Mouse (Mus musculus): ENCODE measurements around the gene P4htm. TPM values are rescaled to one million over a fixed set of nuclear protein-coding genes. Genes with fewer than 3 reads are reported as not detected.
A peak's percentile ranks its signal among the peaks of the same experiment; 100 is the strongest.

P4htm gene
- 5.3 and 5.8 TPM in 2 replicates for polyA plus RNA-seq (2012; rRNA removed)

- no peaks in the 10 kb centered on the region for H3K36me3 ChIP-seq (ENCODE audit: control insufficient read depth, insufficient read depth, low read length)
- TF ChIP-seq CTCF (conservative IDR thresholded peaks at IDR 0.05; ENCODE audit: insufficient read depth, insufficient read length, low read depth, low read length) (no peak), POLR2A (IDR thresholded peaks at IDR 0.05; ENCODE audit: low read depth, low read length) (no peak)
- 5% methylated on average over 69 of the region's 69 CpGs for WGBS
- H3K27me3 ChIP-seq (replicated peaks; ENCODE audit: control insufficient read depth, insufficient read depth, low read length): no peaks in the 10 kb centered on the region
- H3K27ac ChIP-seq (ENCODE audit: insufficient read depth, low read depth, low read length): no peak within 1 kb of the TSS
- H3K4me1 ChIP-seq (ENCODE audit: control insufficient read depth, insufficient read depth, low read length): no peaks in the 10 kb centered on the region
- peak; percentile 56 for DNase-seq
- H3K4me3 ChIP-seq (ENCODE audit: insufficient read depth, low read depth, low read length): peak within 1 kb of the TSS; percentile 60
Observed at GRCm38 (mm10) chr9:108596998-108597764, at the start of gene P4htm. P4htm (minus strand) TSS chr9:108597667.

GRCm38 (mm10) chr9:108639825-108640224 is 42.4 kb upstream of the P4htm start:
- no peak for TF ChIP-seq CTCF (conservative IDR thresholded peaks at IDR 0.05; ENCODE audit: insufficient read depth, insufficient read length, low read depth, low read length)
- TF ChIP-seq POLR2A (IDR thresholded peaks at IDR 0.05; ENCODE audit: low read depth, low read length): no peak
- DNase-seq: no peak
- H3K4me3 ChIP-seq (ENCODE audit: insufficient read depth, low read depth, low read length): no peak overlapping the region
- H3K4me1 ChIP-seq (ENCODE audit: control insufficient read depth, insufficient read depth, low read length): no peaks in the 10 kb centered on the region
- no peaks in the 10 kb centered on the region for H3K27me3 ChIP-seq (replicated peaks; ENCODE audit: control insufficient read depth, insufficient read depth, low read length)
- 80% methylated on average over 2 of the region's 2 CpGs for WGBS
- H3K36me3 ChIP-seq (ENCODE audit: control insufficient read depth, insufficient read depth, low read length): peaks cover 2% of the 10 kb centered on the region; the same call in 1 of the 2 replicates
- H3K27ac ChIP-seq (ENCODE audit: insufficient read depth, low read depth, low read length): no peak overlapping the region

- no peak overlapping the region for H3K4me3 ChIP-seq (ENCODE audit: insufficient read depth, low read depth, low read length)
- no peaks in the 10 kb centered on the region for H3K4me1 ChIP-seq (ENCODE audit: control insufficient read depth, insufficient read depth, low read length)
- H3K36me3 ChIP-seq (ENCODE audit: control insufficient read depth, insufficient read depth, low read length): no peaks in the 10 kb centered on the region
- no peak for DNase-seq
- 57% methylated on average over 2 of the region's 2 CpGs for WGBS
- no peaks in the 10 kb centered on the region for H3K27me3 ChIP-seq (replicated peaks; ENCODE audit: control insufficient read depth, insufficient read depth, low read length)
- TF ChIP-seq CTCF (conservative IDR thresholded peaks at IDR 0.05; ENCODE audit: insufficient read depth, insufficient read length, low read depth, low read length): no peak
- no peak for TF ChIP-seq POLR2A (IDR thresholded peaks at IDR 0.05; ENCODE audit: low read depth, low read length)
- H3K27ac ChIP-seq (ENCODE audit: insufficient read depth, low read depth, low read length): no peak overlapping the region
Observed at GRCm38 (mm10) chr9:108635415-108635814, 37.9 kb upstream of the P4htm start.

- DNase-seq: no peak
- peaks cover 4% of the 10 kb centered on the region for H3K36me3 ChIP-seq (ENCODE audit: control insufficient read depth, insufficient read depth, low read length)
- WGBS: 47% methylated on average over 2 of the region's 2 CpGs
- H3K27me3 ChIP-seq (replicated peaks; ENCODE audit: control insufficient read depth, insufficient read depth, low read length): no peaks in the 10 kb centered on the region
- TF ChIP-seq CTCF (conservative IDR thresholded peaks at IDR 0.05; ENCODE audit: insufficient read depth, insufficient read length, low read depth, low read length) (no peak), POLR2A (IDR thresholded peaks at IDR 0.05; ENCODE audit: low read depth, low read length) (no peak)
- no peaks in the 10 kb centered on the region for H3K4me1 ChIP-seq (ENCODE audit: control insufficient read depth, insufficient read depth, low read length)
- no peak overlapping the region for H3K27ac ChIP-seq (ENCODE audit: insufficient read depth, low read depth, low read length)
- H3K4me3 ChIP-seq (ENCODE audit: insufficient read depth, low read depth, low read length): no peak overlapping the region
Observed at GRCm38 (mm10) chr9:108633846-108634245, 36.4 kb upstream of the P4htm start.

DNA sequence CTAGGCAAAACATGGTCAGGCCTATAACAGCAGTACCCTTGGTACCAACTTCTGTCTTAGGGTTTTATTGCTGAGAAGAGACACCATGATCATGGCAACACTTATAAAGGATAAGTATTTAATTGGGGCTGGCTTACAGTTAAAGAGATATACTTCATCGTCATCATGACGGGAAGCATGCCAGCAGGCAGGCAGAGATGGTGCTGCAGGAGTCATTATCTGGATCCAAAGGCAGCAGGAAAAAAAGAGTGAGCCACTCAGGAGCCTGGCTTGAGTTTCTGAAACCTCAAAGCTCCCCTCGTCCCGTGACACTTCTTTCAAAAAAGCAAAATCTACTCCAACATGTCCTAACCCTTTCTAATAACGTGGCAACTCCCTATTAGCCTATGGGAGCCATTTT is 34.9 kb upstream of the P4htm start:
- H3K27ac ChIP-seq (ENCODE audit: insufficient read depth, low read depth, low read length): no peak overlapping the region
- WGBS: 93% methylated on average over 5 of the region's 5 CpGs
- H3K4me3 ChIP-seq (ENCODE audit: insufficient read depth, low read depth, low read length): no peak overlapping the region
- no peaks in the 10 kb centered on the region for H3K4me1 ChIP-seq (ENCODE audit: control insufficient read depth, insufficient read depth, low read length)
- H3K36me3 ChIP-seq (ENCODE audit: control insufficient read depth, insufficient read depth, low read length): peaks cover 4% of the 10 kb centered on the region
- H3K27me3 ChIP-seq (replicated peaks; ENCODE audit: control insufficient read depth, insufficient read depth, low read length): no peaks in the 10 kb centered on the region
- no peak for DNase-seq
- no peak for TF ChIP-seq CTCF (conservative IDR thresholded peaks at IDR 0.05; ENCODE audit: insufficient read depth, insufficient read length, low read depth, low read length)
- no peak for TF ChIP-seq POLR2A (IDR thresholded peaks at IDR 0.05; ENCODE audit: low read depth, low read length)

DNA sequence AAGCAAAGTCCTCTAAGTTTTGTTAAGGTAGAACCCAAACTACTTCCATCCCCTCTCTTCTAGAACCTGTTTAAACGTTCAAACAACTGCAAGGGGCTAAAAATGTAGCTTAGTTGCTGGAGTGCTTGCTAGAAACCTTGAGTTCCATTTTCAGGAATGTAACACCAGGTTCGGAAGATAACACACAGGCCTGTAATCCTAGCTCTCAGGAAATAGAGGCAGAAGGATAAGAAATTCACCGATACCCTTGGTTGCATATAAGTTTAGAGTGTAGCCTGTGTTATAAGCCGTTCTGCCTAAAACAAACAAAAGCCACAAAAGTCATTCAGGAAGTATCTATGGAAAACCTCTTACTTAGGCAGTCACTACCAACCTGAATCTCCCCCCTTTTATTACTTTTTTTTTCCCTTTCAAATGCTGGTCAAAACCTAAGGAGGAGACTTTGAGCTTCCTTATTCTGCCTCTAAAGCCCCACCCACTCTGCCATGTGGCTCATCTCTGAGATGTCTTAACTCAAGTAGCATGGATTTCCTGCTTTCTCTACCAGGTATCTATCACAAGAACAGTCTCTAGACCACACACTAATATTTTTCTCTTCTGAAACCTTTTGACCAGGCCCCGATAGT is 34.3 kb upstream of the P4htm start:
- H3K36me3 ChIP-seq (ENCODE audit: control insufficient read depth, insufficient read depth, low read length): peaks cover 4% of the 10 kb centered on the region
- no peak overlapping the region for H3K4me3 ChIP-seq (ENCODE audit: insufficient read depth, low read depth, low read length)
- H3K27me3 ChIP-seq (replicated peaks; ENCODE audit: control insufficient read depth, insufficient read depth, low read length): no peaks in the 10 kb centered on the region
- H3K4me1 ChIP-seq (ENCODE audit: control insufficient read depth, insufficient read depth, low read length): no peaks in the 10 kb centered on the region
- 87% methylated on average over 5 of the region's 5 CpGs for WGBS
- no peak for TF ChIP-seq POLR2A (IDR thresholded peaks at IDR 0.05; ENCODE audit: low read depth, low read length)
- no peak for TF ChIP-seq CTCF (conservative IDR thresholded peaks at IDR 0.05; ENCODE audit: insufficient read depth, insufficient read length, low read depth, low read length)
- DNase-seq: no peak
- H3K27ac ChIP-seq (ENCODE audit: insufficient read depth, low read depth, low read length): no peak overlapping the region

- H3K27ac ChIP-seq (ENCODE audit: insufficient read depth, low read depth, low read length): no peak overlapping the region
- H3K4me1 ChIP-seq (ENCODE audit: control insufficient read depth, insufficient read depth, low read length): no peaks in the 10 kb centered on the region
- H3K27me3 ChIP-seq (replicated peaks; ENCODE audit: control insufficient read depth, insufficient read depth, low read length): no peaks in the 10 kb centered on the region
- peaks cover 4% of the 10 kb centered on the region for H3K36me3 ChIP-seq (ENCODE audit: control insufficient read depth, insufficient read depth, low read length)
- TF ChIP-seq POLR2A (IDR thresholded peaks at IDR 0.05; ENCODE audit: low read depth, low read length) (no peak), CTCF (conservative IDR thresholded peaks at IDR 0.05; ENCODE audit: insufficient read depth, insufficient read length, low read depth, low read length) (no peak)
- no peak for DNase-seq
- H3K4me3 ChIP-seq (ENCODE audit: insufficient read depth, low read depth, low read length): no peak overlapping the region
- 74% methylated on average over 1 of the region's 1 CpGs for WGBS
Observed at GRCm38 (mm10) chr9:108630683-108631082, 33.2 kb upstream of the P4htm start.

All from kidney, adult 2 months (tissue).